Mouse (Mus musculus): ENCODE data around the gene Arfgap1. TPM values are rescaled to one million over a fixed set of nuclear protein-coding genes. Genes with fewer than 3 reads are reported as not detected.

The Arfgap1 gene
- polyA plus RNA-seq, 1 experiment: 2.9 TPM

GRCm38 (mm10) chr2:180994360-180994759, 27.3 kb downstream of the Arfgap1 start:
- TF ChIP-seq TAL1 (IDR thresholded peaks at IDR 0.05; ENCODE audit: low read length) (no peak), GATA1 (IDR thresholded peaks at IDR 0.05; ENCODE audit: low read length) (no peak)
- H3K4me1 ChIP-seq (ENCODE audit: control insufficient read depth): no peaks in the 10 kb centered on the region
- H3K4me3 ChIP-seq (replicated peaks): no peak overlapping the region
- H3K27me3 ChIP-seq (ENCODE audit: control insufficient read depth): no peaks in the 10 kb centered on the region
- H3K9me3 ChIP-seq (ENCODE audit: control insufficient read depth, low read length): no peaks in the 10 kb centered on the region
- no peaks in the 10 kb centered on the region for H3K36me3 ChIP-seq (ENCODE audit: control insufficient read depth)

GRCm38 (mm10) chr2:180995457-180995856, 28.4 kb downstream of the Arfgap1 start:
- TF ChIP-seq TAL1 (IDR thresholded peaks at IDR 0.05; ENCODE audit: low read length): no peak
- TF ChIP-seq GATA1 (IDR thresholded peaks at IDR 0.05; ENCODE audit: low read length): no peak
- Histone ChIP-seq H3K36me3 (ENCODE audit: control insufficient read depth) (no peaks in the 10 kb centered on the region), H3K4me1 (ENCODE audit: control insufficient read depth) (no peaks in the 10 kb centered on the region), H3K27me3 (ENCODE audit: control insufficient read depth) (no peaks in the 10 kb centered on the region), H3K9me3 (ENCODE audit: control insufficient read depth, low read length) (no peaks in the 10 kb centered on the region), H3K4me3 (replicated peaks) (no peak overlapping the region)

GRCm38 (mm10) chr2:180996436-180996835, 29.4 kb downstream of the Arfgap1 start:
- TF ChIP-seq GATA1 (IDR thresholded peaks at IDR 0.05; ENCODE audit: low read length) (no peak), TAL1 (IDR thresholded peaks at IDR 0.05; ENCODE audit: low read length) (no peak)

GRCm38 (mm10) chr2:180996905-180997304, 29.9 kb downstream of the Arfgap1 start:
- TF ChIP-seq GATA1 (IDR thresholded peaks at IDR 0.05; ENCODE audit: low read length) (no peak), TAL1 (IDR thresholded peaks at IDR 0.05; ENCODE audit: low read length) (no peak)
- no peaks in the 10 kb centered on the region for H3K9me3 ChIP-seq (ENCODE audit: control insufficient read depth, low read length)

More at GRCm38 (mm10) chr2:180996436-180996835, 29.4 kb downstream of the Arfgap1 start:
- Histone ChIP-seq H3K9me3 (ENCODE audit: control insufficient read depth, low read length) (no peaks in the 10 kb centered on the region), H3K4me1 (ENCODE audit: control insufficient read depth) (no peaks in the 10 kb centered on the region), H3K36me3 (ENCODE audit: control insufficient read depth) (no peaks in the 10 kb centered on the region), H3K27me3 (ENCODE audit: control insufficient read depth) (no peaks in the 10 kb centered on the region), H3K4me3 (replicated peaks) (no peak overlapping the region)

GRCm38 (mm10) chr2:181007054-181007453, 40.0 kb downstream of the Arfgap1 start:
- TF ChIP-seq TAL1 (IDR thresholded peaks at IDR 0.05; ENCODE audit: low read length) (no peak), GATA1 (IDR thresholded peaks at IDR 0.05; ENCODE audit: low read length) (no peak)

More at GRCm38 (mm10) chr2:180996905-180997304, 29.9 kb downstream of the Arfgap1 start:
- Histone ChIP-seq H3K4me3 (replicated peaks) (no peak overlapping the region), H3K4me1 (ENCODE audit: control insufficient read depth) (no peaks in the 10 kb centered on the region), H3K36me3 (ENCODE audit: control insufficient read depth) (no peaks in the 10 kb centered on the region), H3K27me3 (ENCODE audit: control insufficient read depth) (no peaks in the 10 kb centered on the region)

GRCm38 (mm10) chr2:181008339-181008738, 41.3 kb downstream of the Arfgap1 start:
- Histone ChIP-seq H3K4me3 (replicated peaks) (no peak overlapping the region), H3K4me1 (ENCODE audit: control insufficient read depth) (no peaks in the 10 kb centered on the region), H3K27me3 (ENCODE audit: control insufficient read depth) (no peaks in the 10 kb centered on the region), H3K36me3 (ENCODE audit: control insufficient read depth) (no peaks in the 10 kb centered on the region), H3K9me3 (ENCODE audit: control insufficient read depth, low read length) (no peaks in the 10 kb centered on the region)
- TF ChIP-seq TAL1 (IDR thresholded peaks at IDR 0.05; ENCODE audit: low read length) (no peak), GATA1 (IDR thresholded peaks at IDR 0.05; ENCODE audit: low read length) (no peak)

More at GRCm38 (mm10) chr2:181007054-181007453, 40.0 kb downstream of the Arfgap1 start:
- Histone ChIP-seq H3K9me3 (ENCODE audit: control insufficient read depth, low read length) (no peaks in the 10 kb centered on the region), H3K4me1 (ENCODE audit: control insufficient read depth) (no peaks in the 10 kb centered on the region), H3K4me3 (replicated peaks) (no peak overlapping the region), H3K36me3 (ENCODE audit: control insufficient read depth) (no peaks in the 10 kb centered on the region), H3K27me3 (ENCODE audit: control insufficient read depth) (no peaks in the 10 kb centered on the region)

- no peaks in the 10 kb centered on the region for H3K9me3 ChIP-seq (ENCODE audit: control insufficient read depth, low read length)
- H3K4me3 ChIP-seq (replicated peaks): no peak overlapping the region
- H3K4me1 ChIP-seq (ENCODE audit: control insufficient read depth): no peaks in the 10 kb centered on the region
- peaks cover 3% of the 10 kb centered on the region for H3K27me3 ChIP-seq (ENCODE audit: control insufficient read depth)
- no peaks in the 10 kb centered on the region for H3K36me3 ChIP-seq (ENCODE audit: control insufficient read depth)
- TF ChIP-seq TAL1 (IDR thresholded peaks at IDR 0.05; ENCODE audit: low read length): no peak
Measured at GRCm38 (mm10) chr2:181031406-181031934, 64.4 kb downstream of the Arfgap1 start.

Other genes with a start within 250 kb of the Arfgap1 start
- gene Slc17a9, start 242.0 kb upstream of the Arfgap1 start, polyA plus RNA-seq (2012): 0.13 and 0.18 TPM in 2 replicates
- not detected in 2 replicates for gene Bhlhe23, start 190.3 kb upstream of the Arfgap1 start, polyA plus RNA-seq (2012)
- 1.7 and 2.0 TPM in 2 replicates for gene Ythdf1, start 46.3 kb upstream of the Arfgap1 start, polyA plus RNA-seq (2012)
- gene Birc7, start 38.2 kb upstream of the Arfgap1 start, polyA plus RNA-seq (2012): not detected in 2 replicates
- not detected in 2 replicates for gene Nkain4, start 12.5 kb upstream of the Arfgap1 start, polyA plus RNA-seq (2012)
- gene Col20a1, start 19.3 kb downstream of the Arfgap1 start, polyA plus RNA-seq (2012): 0.12 and 0.18 TPM in 2 replicates
- gene Chrna4, start 76.3 kb downstream of the Arfgap1 start, polyA plus RNA-seq (2012): not detected in 2 replicates
- 0.01 and 0.04 TPM in 2 replicates for gene Kcnq2, start 168.1 kb downstream of the Arfgap1 start, polyA plus RNA-seq (2012)
- not detected in 2 replicates for gene Eef1a2, start 189.8 kb downstream of the Arfgap1 start, polyA plus RNA-seq (2012)
- gene Ppdpf, start 220.0 kb downstream of the Arfgap1 start, polyA plus RNA-seq (2012): 31.8 and 38.4 TPM in 2 replicates
- gene Ptk6, start 235.6 kb downstream of the Arfgap1 start, polyA plus RNA-seq (2012): not detected in 2 replicates
- gene Srms, start 246.0 kb downstream of the Arfgap1 start, polyA plus RNA-seq (2012): 0.03 TPM in 1 of 2 replicates, not detected in the other